Mouse (Mus musculus) hindbrain, embryonic 10.5 days (tissue): ENCODE results near the gene Plxna4. TPM values are rescaled to one million over a fixed set of nuclear protein-coding genes. Genes with fewer than 3 reads are reported as not detected.

Experiments used
- DNase-seq: peaks from one replicate; pipeline ENCODE4 v3.0.0-alpha.2; 2017; ENCODE audit warnings: low spot score
- H3K27ac ChIP-seq: fragments of 300-500 bp; sonication (generic); 2 replicates; pipeline ENCODE4 v1.5.1; 2016; ENCODE audit warnings: mild to moderate bottlenecking, moderate library complexity
- H3K27me3 ChIP-seq: fragments of 300-500 bp; sonication (generic); 2 replicates; pipeline ENCODE4 v1.6.1; 2016; ENCODE audit warnings: mild to moderate bottlenecking; ENCODE audit not compliant: poor library complexity, insufficient read depth, severe bottlenecking
- H3K36me3 ChIP-seq: fragments of 300-500 bp; sonication (generic); 2 replicates; pipeline ENCODE4 v1.6.1; 2016; ENCODE audit warnings: mild to moderate bottlenecking, moderate library complexity
- H3K4me1 ChIP-seq: fragments of 300-500 bp; sonication (generic); replicated peaks from 2 replicates; pipeline ENCODE4 v1.6.1; 2016; ENCODE audit warnings: mild to moderate bottlenecking
- H3K4me3 ChIP-seq: fragments of 300-500 bp; sonication (generic); 2 replicates; pipeline ENCODE4 v1.5.1; 2016; ENCODE audit warnings: mild to moderate bottlenecking, moderate library complexity
- H3K9me3 ChIP-seq: fragments of 300-500 bp; sonication (generic); 2 replicates; pipeline ENCODE4 v1.6.1; 2016; ENCODE audit warnings: mild to moderate bottlenecking, moderate library complexity
- WGBS: fragments of 180-500 bp; shearing (Covaris S2); methylation state at CpG from one replicate; pipeline ENCODE4 v1.1.7; 2016; 5-methylcytosine and 5-hydroxymethylcytosine counted together
- polyA plus RNA-seq: library from polyadenylated mRNA; unstranded; fragments of >200 nt; fragmentation: Nextera tagmentation; extraction: Ambion mirVana; gene quantifications from 2 replicates; pipeline ENCODE4 v1.2.1, GENCODE M21; 2016

The Plxna4 gene
- polyA plus RNA-seq, 1 experiment from 2014 or later: 3.8 TPM

- H3K4me1 ChIP-seq: peaks cover 70% of the 10 kb centered on the region
- peak overlapping the region; percentile 90 for H3K27ac ChIP-seq
- DNase-seq: no peak
- peaks cover 76% of the 10 kb centered on the region for H3K27me3 ChIP-seq
- no peaks in the 10 kb centered on the region for H3K9me3 ChIP-seq
- 6% methylated on average over 13 of the region's 13 CpGs for WGBS
- H3K36me3 ChIP-seq: no peaks in the 10 kb centered on the region
- H3K4me3 ChIP-seq: peak overlapping the region; percentile 86
Measured at GRCm38 (mm10) chr6:32586821-32587135, 1.2 kb downstream of the Plxna4 start.

- Histone ChIP-seq H3K4me1 (peaks cover 70% of the 10 kb centered on the region), H3K36me3 (no peaks in the 10 kb centered on the region), H3K27me3 (peaks cover 76% of the 10 kb centered on the region), H3K4me3 (peak overlapping the region; percentile 86), H3K9me3 (no peaks in the 10 kb centered on the region), H3K27ac (0 out of 2 replicates have a peak overlapping the region, but pooled peaks have one; percentile 90)
- WGBS: 1% methylated on average over 13 of the region's 13 CpGs
- peak; percentile 42 for DNase-seq
Measured at GRCm38 (mm10) chr6:32586390-32586789, 1.6 kb downstream of the Plxna4 start.

- peak overlapping the region; percentile 86; the same call in 1 of the 2 replicates for H3K4me3 ChIP-seq
- no peaks in the 10 kb centered on the region for H3K9me3 ChIP-seq
- no peak overlapping the region for H3K27ac ChIP-seq
- DNase-seq: no peak
- peaks cover 68% of the 10 kb centered on the region for H3K27me3 ChIP-seq
- peaks cover 64% of the 10 kb centered on the region for H3K4me1 ChIP-seq
- H3K36me3 ChIP-seq: no peaks in the 10 kb centered on the region
- 26% methylated on average over 3 of the region's 3 CpGs for WGBS
Measured at GRCm38 (mm10) chr6:32585211-32585610, 2.8 kb downstream of the Plxna4 start.

GRCm38 (mm10) chr6:32584243-32584880, 3.6 kb downstream of the Plxna4 start:
- 13% methylated on average over 5 of the region's 5 CpGs for WGBS
- H3K9me3 ChIP-seq: no peaks in the 10 kb centered on the region
- peaks cover 59% of the 10 kb centered on the region for H3K27me3 ChIP-seq
- peak overlapping the region; percentile 86 for H3K4me3 ChIP-seq
- DNase-seq: peak; percentile 52
- H3K36me3 ChIP-seq: no peaks in the 10 kb centered on the region
- peak overlapping the region; percentile 73 for H3K27ac ChIP-seq
- H3K4me1 ChIP-seq: peaks cover 64% of the 10 kb centered on the region

GRCm38 (mm10) chr6:32583582-32583981, 4.4 kb downstream of the Plxna4 start:
- H3K9me3 ChIP-seq: no peaks in the 10 kb centered on the region
- H3K4me1 ChIP-seq: peaks cover 64% of the 10 kb centered on the region
- DNase-seq: no peak
- H3K27ac ChIP-seq: peak overlapping the region; percentile 35; the same call in 1 of the 2 replicates
- 11% methylated on average over 3 of the region's 3 CpGs for WGBS
- peaks cover 51% of the 10 kb centered on the region for H3K27me3 ChIP-seq
- peak overlapping the region; percentile 86; the same call in 1 of the 2 replicates for H3K4me3 ChIP-seq
- H3K36me3 ChIP-seq: no peaks in the 10 kb centered on the region

- H3K9me3 ChIP-seq: no peaks in the 10 kb centered on the region
- H3K27ac ChIP-seq: no peak overlapping the region
- DNase-seq: no peak
- peaks cover 27% of the 10 kb centered on the region for H3K4me1 ChIP-seq
- WGBS: 93% methylated on average over 5 of the region's 5 CpGs
- H3K27me3 ChIP-seq: no peaks in the 10 kb centered on the region
- no peaks in the 10 kb centered on the region for H3K36me3 ChIP-seq
- H3K4me3 ChIP-seq: no peak overlapping the region
Measured at GRCm38 (mm10) chr6:32571485-32571884, 16.5 kb downstream of the Plxna4 start.

- Histone ChIP-seq H3K4me3 (no peak overlapping the region), H3K27me3 (no peaks in the 10 kb centered on the region), H3K9me3 (no peaks in the 10 kb centered on the region), H3K36me3 (no peaks in the 10 kb centered on the region), H3K4me1 (peaks cover 27% of the 10 kb centered on the region), H3K27ac (no peak overlapping the region)
- DNase-seq: no peak
- WGBS: 56% methylated on average over 3 of the region's 3 CpGs
Measured at GRCm38 (mm10) chr6:32570445-32570844, 17.5 kb downstream of the Plxna4 start.

- Histone ChIP-seq H3K36me3 (no peaks in the 10 kb centered on the region), H3K27me3 (no peaks in the 10 kb centered on the region), H3K27ac (no peak overlapping the region), H3K9me3 (no peaks in the 10 kb centered on the region), H3K4me1 (peaks cover 27% of the 10 kb centered on the region), H3K4me3 (no peak overlapping the region)
- 89% methylated on average over 3 of the region's 3 CpGs for WGBS
- DNase-seq: no peak
Measured at GRCm38 (mm10) chr6:32569919-32570318, 18.1 kb downstream of the Plxna4 start.

GRCm38 (mm10) chr6:32546915-32547314, 41.1 kb downstream of the Plxna4 start:
- H3K36me3 ChIP-seq: no peaks in the 10 kb centered on the region
- DNase-seq: no peak
- peaks cover 6% of the 10 kb centered on the region for H3K4me1 ChIP-seq
- H3K27ac ChIP-seq: no peak overlapping the region
- H3K9me3 ChIP-seq: no peaks in the 10 kb centered on the region
- no peak overlapping the region for H3K4me3 ChIP-seq
- no peaks in the 10 kb centered on the region for H3K27me3 ChIP-seq
- WGBS: 93% methylated on average over 1 of the region's 1 CpGs

GRCm38 (mm10) chr6:32544021-32544420, 44.0 kb downstream of the Plxna4 start:
- no peak for DNase-seq
- no peak overlapping the region for H3K27ac ChIP-seq
- no peaks in the 10 kb centered on the region for H3K27me3 ChIP-seq
- H3K4me3 ChIP-seq: no peak overlapping the region
- WGBS: 90% methylated on average over 3 of the region's 3 CpGs
- no peaks in the 10 kb centered on the region for H3K36me3 ChIP-seq
- peaks cover 6% of the 10 kb centered on the region for H3K4me1 ChIP-seq
- H3K9me3 ChIP-seq: no peaks in the 10 kb centered on the region

- no peak overlapping the region for H3K4me3 ChIP-seq
- 87% methylated on average over 4 of the region's 4 CpGs for WGBS
- H3K36me3 ChIP-seq: no peaks in the 10 kb centered on the region
- H3K9me3 ChIP-seq: no peaks in the 10 kb centered on the region
- peaks cover 6% of the 10 kb centered on the region for H3K4me1 ChIP-seq
- no peak for DNase-seq
- no peak overlapping the region for H3K27ac ChIP-seq
- H3K27me3 ChIP-seq: no peaks in the 10 kb centered on the region
Measured at GRCm38 (mm10) chr6:32540155-32540554, 47.8 kb downstream of the Plxna4 start.

- 84% methylated on average over 3 of the region's 3 CpGs for WGBS
- no peaks in the 10 kb centered on the region for H3K9me3 ChIP-seq
- no peak overlapping the region for H3K4me3 ChIP-seq
- H3K4me1 ChIP-seq: no peaks in the 10 kb centered on the region
- H3K27ac ChIP-seq: no peak overlapping the region
- DNase-seq: no peak
- no peaks in the 10 kb centered on the region for H3K36me3 ChIP-seq
- no peaks in the 10 kb centered on the region for H3K27me3 ChIP-seq
Measured at GRCm38 (mm10) chr6:32533962-32534740, 53.8 kb downstream of the Plxna4 start.

GRCm38 (mm10) chr6:32528081-32528570, 59.9 kb downstream of the Plxna4 start:
- Histone ChIP-seq H3K27ac (no peak overlapping the region), H3K4me3 (no peak overlapping the region), H3K9me3 (no peaks in the 10 kb centered on the region), H3K36me3 (no peaks in the 10 kb centered on the region), H3K4me1 (no peaks in the 10 kb centered on the region), H3K27me3 (no peaks in the 10 kb centered on the region)
- no peak for DNase-seq
- WGBS: 87% methylated on average over 8 of the region's 8 CpGs
